Mouse (Mus musculus) heart, embryonic 14.5 days (tissue): Measurements from ENCODE around the gene Arid5b. TPM values are rescaled to one million over a fixed set of nuclear protein-coding genes. Genes with fewer than 3 reads are reported as not detected.

Source experiments
- ATAC-seq: fragments of 200-750 bp; cut with Nextera tagmentation; 2 replicates; pipeline ENCODE4 v1.8.0; 2017; ENCODE audit warnings: low read depth, moderate TSS enrichment; ENCODE audit not compliant: insufficient number of reproducible peaks, insufficient read depth, low FRiP score
- H3K27ac ChIP-seq, 2 experiments: fragments of 200-500 bp in 1 of 2; fragments of 300-500 bp in 1 of 2; sonication (generic) in 1 of 2; replicated peaks in 1 of 2; 2 replicates each; pipeline ENCODE4 v1.5.1; 2012 to 2014; ENCODE audit warnings: low read depth in 2 of 2, low read length in 2 of 2, control low read depth in 1 of 2, mild to moderate bottlenecking in 1 of 2, mixed read lengths in 1 of 2; ENCODE audit not compliant: control insufficient read depth in 1 of 2, insufficient read depth in 1 of 2
- H3K27me3 ChIP-seq: fragments of 300-500 bp; sonication (generic); 2 replicates; pipeline ENCODE4 v1.6.1; 2014; ENCODE audit warnings: mild to moderate bottlenecking, low read length, control low read depth; ENCODE audit not compliant: control insufficient read depth, insufficient read depth
- H3K36me3 ChIP-seq: fragments of 300-500 bp; sonication (generic); 2 replicates; pipeline ENCODE4 v1.6.1; 2014; ENCODE audit warnings: mild to moderate bottlenecking, control low read depth, low read length, mixed read lengths; ENCODE audit not compliant: control insufficient read depth, insufficient read depth
- H3K4me1 ChIP-seq, 2 experiments: fragments of 200-500 bp in 1 of 2; fragments of 300-500 bp in 1 of 2; sonication (generic) in 1 of 2; 2 replicates each; pipeline ENCODE4 v1.6.1; 2012 to 2014; ENCODE audit warnings: low read length in 2 of 2, control low read depth in 1 of 2, mixed read lengths in 1 of 2; ENCODE audit not compliant: control insufficient read depth in 2 of 2, insufficient read depth in 2 of 2
- H3K4me2 ChIP-seq: fragments of 300-500 bp; sonication (generic); 2 replicates; pipeline ENCODE4 v1.6.1; 2014; ENCODE audit warnings: mild to moderate bottlenecking, low read length
- H3K4me3 ChIP-seq, 2 experiments: fragments of 200-500 bp in 1 of 2; fragments of 300-500 bp in 1 of 2; sonication (generic) in 1 of 2; 2 replicates each; pipeline ENCODE4 v1.5.1; 2012 to 2014; ENCODE audit warnings: low read length in 2 of 2, mild to moderate bottlenecking in 2 of 2, control low read depth in 1 of 2, low read depth in 1 of 2, moderate library complexity in 1 of 2; ENCODE audit not compliant: control insufficient read depth in 1 of 2, insufficient read depth in 1 of 2
- H3K9ac ChIP-seq: fragments of 300-500 bp; sonication (generic); 2 replicates; pipeline ENCODE4 v1.6.1; 2014; ENCODE audit warnings: mild to moderate bottlenecking, low read length
- H3K9me3 ChIP-seq: fragments of 300-500 bp; sonication (generic); 2 replicates; pipeline ENCODE4 v1.6.1; 2016; ENCODE audit warnings: low read length, control low read depth; ENCODE audit not compliant: control insufficient read depth
- WGBS: fragments of 180-500 bp; shearing (Covaris S2); extraction: QIAGEN DNeasy Blood & Tissue Kit; methylation state at CpG from one replicate; pipeline ENCODE4 v1.1.7; 2014; 5-methylcytosine and 5-hydroxymethylcytosine counted together
- polyA plus RNA-seq: library from polyadenylated mRNA; unstranded; fragments of >200 nt; fragmentation: Nextera tagmentation; extraction: Ambion mirVana; gene quantifications from 2 replicates; pipeline ENCODE4 v1.2.1, GENCODE M21; 2014

Arid5b gene
- polyA plus RNA-seq, 1 experiment from 2014 or later = 23.0 TPM

- Histone ChIP-seq H3K36me3 (no peaks in the 10 kb centered on the region), H3K27me3 (no peaks in the 10 kb centered on the region), H3K4me3 (no peak overlapping the region), H3K9ac (0 out of 2 replicates have a peak overlapping the region, but pooled peaks have one; percentile 25), H3K27ac (peak overlapping the region; percentile 80 to 85), H3K9me3 (no peaks in the 10 kb centered on the region), H3K4me1 (peaks cover 8 to 16% of the 10 kb centered on the region in 2 experiments), H3K4me2 (0 out of 2 replicates have a peak overlapping the region, but pooled peaks have one; percentile 11)
- no peak for ATAC-seq
- 27% methylated on average over 6 of the region's 6 CpGs for WGBS
These were observed 40.0 kb upstream of the Arid5b start for GRCm38 (mm10) chr10:68318438-68318979.

GRCm38 (mm10) chr10:68312734-68313133, 34.2 kb upstream of the Arid5b start:
- H3K27me3 ChIP-seq = no peaks in the 10 kb centered on the region
- ATAC-seq = no peak

GRCm38 (mm10) chr10:68301013-68301412, 22.5 kb upstream of the Arid5b start:
- Histone ChIP-seq H3K4me3 (no peak overlapping the region), H3K9me3 (no peaks in the 10 kb centered on the region), H3K27me3 (no peaks in the 10 kb centered on the region), H3K27ac (no peak overlapping the region), H3K9ac (no peak overlapping the region), H3K4me2 (no peak overlapping the region), H3K36me3 (no peaks in the 10 kb centered on the region), H3K4me1 (peaks cover 2 to 5% of the 10 kb centered on the region in 2 experiments; a peak in 2 of 4 replicates)
- ATAC-seq = no peak
- WGBS = 70% methylated on average over 7 of the region's 7 CpGs

More at GRCm38 (mm10) chr10:68312734-68313133, 34.2 kb upstream of the Arid5b start:
- H3K9me3 ChIP-seq = peaks cover 6% of the 10 kb centered on the region; the same call in 1 of the 2 replicates
- no peak overlapping the region for H3K4me2 ChIP-seq
- no peak overlapping the region for H3K9ac ChIP-seq
- no peaks in the 10 kb centered on the region for H3K4me1 ChIP-seq
- H3K4me3 ChIP-seq = no peak overlapping the region
- no peaks in the 10 kb centered on the region for H3K36me3 ChIP-seq
- WGBS = 72% methylated on average over 8 of the region's 8 CpGs
- H3K27ac ChIP-seq = no peak overlapping the region

- 84% methylated on average over 4 of the region's 4 CpGs for WGBS
- H3K36me3 ChIP-seq = no peaks in the 10 kb centered on the region
- no peak overlapping the region for H3K4me2 ChIP-seq
- H3K27me3 ChIP-seq = no peaks in the 10 kb centered on the region
- H3K27ac ChIP-seq = no peak overlapping the region
- no peak overlapping the region for H3K9ac ChIP-seq
- peaks cover 5% of the 10 kb centered on the region; the same call in 1 of the 2 replicates for H3K9me3 ChIP-seq
- no peak for ATAC-seq
- H3K4me3 ChIP-seq = no peak overlapping the region
- no peaks in the 10 kb centered on the region for H3K4me1 ChIP-seq
These were observed 10.9 kb upstream of the Arid5b start for GRCm38 (mm10) chr10:68289465-68289864.

- Histone ChIP-seq H3K9me3 (no peaks in the 10 kb centered on the region), H3K36me3 (no peaks in the 10 kb centered on the region), H3K4me3 (peak overlapping the region; percentile 46 to 49), H3K27me3 (no peaks in the 10 kb centered on the region), H3K4me2 (peak overlapping the region; percentile 94), H3K27ac (peak overlapping the region; percentile 72 to 77), H3K9ac (peak overlapping the region; percentile 77), H3K4me1 (peaks cover 2 to 9% of the 10 kb centered on the region in 2 experiments; a peak in 3 of 4 replicates)
- peak; percentile 90 for ATAC-seq
- WGBS = 2% methylated on average over 27 of the region's 27 CpGs
These were observed 4.2 kb upstream of the Arid5b start for GRCm38 (mm10) chr10:68282466-68283391.

GRCm38 (mm10) chr10:68281775-68282106, 3.2 kb upstream of the Arid5b start:
- no peak overlapping the region for H3K9ac ChIP-seq
- no peaks in the 10 kb centered on the region for H3K36me3 ChIP-seq
- H3K4me3 ChIP-seq = no peak overlapping the region
- ATAC-seq = no peak
- peak overlapping the region in 1 of 2 experiments; percentile 77; a peak in 2 of 4 replicates for H3K27ac ChIP-seq
- peaks cover 2 to 9% of the 10 kb centered on the region in 2 experiments; a peak in 3 of 4 replicates for H3K4me1 ChIP-seq
- WGBS = 67% methylated on average over 3 of the region's 3 CpGs
- H3K27me3 ChIP-seq = no peaks in the 10 kb centered on the region
- no peaks in the 10 kb centered on the region for H3K9me3 ChIP-seq
- H3K4me2 ChIP-seq = no peak overlapping the region

GRCm38 (mm10) chr10:68281076-68281774, 2.7 kb upstream of the Arid5b start:
- Histone ChIP-seq H3K9ac (no peak overlapping the region), H3K36me3 (no peaks in the 10 kb centered on the region), H3K27me3 (no peaks in the 10 kb centered on the region), H3K27ac (no peak overlapping the region), H3K9me3 (no peaks in the 10 kb centered on the region), H3K4me3 (no peak overlapping the region), H3K4me2 (no peak overlapping the region), H3K4me1 (peaks cover 2 to 9% of the 10 kb centered on the region in 2 experiments; a peak in 3 of 4 replicates)
- 65% methylated on average over 6 of the region's 6 CpGs for WGBS
- no peak for ATAC-seq
